Mouse (Mus musculus) embryonic facial prominence, embryonic 11.5 days (tissue): ENCODE results near the gene Lgr6. TPM values are rescaled to one million over a fixed set of nuclear protein-coding genes. Genes with fewer than 3 reads are reported as not detected.

Experiments used
- ATAC-seq: fragments of 200-750 bp; cut with Nextera tagmentation; replicated peaks from 2 replicates; pipeline ENCODE4 v1.8.0; 2017; ENCODE audit warnings: low read depth; ENCODE audit not compliant: insufficient number of reproducible peaks, low FRiP score, low TSS enrichment
- DNase-seq: peaks from one replicate; pipeline ENCODE4 v3.0.0-alpha.2; 2015; ENCODE audit warnings: low spot score
- H3K27ac ChIP-seq: fragments of 300-500 bp; sonication (generic); replicated peaks from 2 replicates; pipeline ENCODE4 v1.5.1; 2014; ENCODE audit warnings: mild to moderate bottlenecking, low read depth, low read length, control low read depth
- H3K27me3 ChIP-seq: fragments of 300-500 bp; sonication (generic); 2 replicates; pipeline ENCODE4 v1.6.1; 2014; ENCODE audit warnings: mild to moderate bottlenecking, low read length, moderate library complexity, mixed read lengths; ENCODE audit not compliant: control insufficient read depth, insufficient read depth
- H3K36me3 ChIP-seq: fragments of 300-500 bp; sonication (generic); replicated peaks from 2 replicates; pipeline ENCODE4 v1.6.1; 2014; ENCODE audit warnings: low read depth, mild to moderate bottlenecking, low read length, moderate library complexity, mixed read lengths; ENCODE audit not compliant: control insufficient read depth, insufficient read depth
- H3K4me1 ChIP-seq: fragments of 300-500 bp; sonication (generic); 2 replicates; pipeline ENCODE4 v1.6.1; 2014; ENCODE audit warnings: low read length, mixed read lengths; ENCODE audit not compliant: control insufficient read depth, insufficient read depth
- H3K4me2 ChIP-seq: fragments of 300-500 bp; sonication (generic); 2 replicates; pipeline ENCODE4 v1.6.1; 2014; ENCODE audit warnings: low read depth, mild to moderate bottlenecking, control low read depth, low read length, moderate library complexity
- H3K4me3 ChIP-seq: fragments of 300-500 bp; sonication (generic); 2 replicates; pipeline ENCODE4 v1.5.1; 2014; ENCODE audit warnings: low read depth, low read length, control low read depth
- H3K9ac ChIP-seq: fragments of 300-500 bp; sonication (generic); replicated peaks from 2 replicates; pipeline ENCODE4 v1.6.1; 2014; ENCODE audit warnings: mild to moderate bottlenecking, control low read depth, low read length
- H3K9me3 ChIP-seq: fragments of 300-500 bp; sonication (generic); replicated peaks from 2 replicates; pipeline ENCODE4 v1.6.1; 2016; ENCODE audit warnings: mild to moderate bottlenecking, low read length, inconsistent platforms, mixed read lengths; ENCODE audit not compliant: control insufficient read depth
- WGBS: fragments of 180-500 bp; shearing (Covaris S2); extraction: QIAGEN DNeasy Blood & Tissue Kit; methylation state at CpG from one replicate; pipeline ENCODE4 v1.1.7; 2014; 5-methylcytosine and 5-hydroxymethylcytosine counted together
- polyA plus RNA-seq: library from polyadenylated mRNA; unstranded; fragments of >200 nt; fragmentation: Nextera tagmentation; extraction: Ambion mirVana; gene quantifications from 2 replicates; pipeline ENCODE4 v1.2.1, GENCODE M21; 2014

Gene Lgr6
- polyA plus RNA-seq, 1 experiment from 2014 or later = 0.93 TPM

GRCm38 (mm10) chr1:135100400-135100799 lies 4.7 kb downstream of the Lgr6 start:
- 57% methylated on average over 7 of the region's 7 CpGs for WGBS
- Histone ChIP-seq H3K27ac (no peak overlapping the region), H3K9ac (no peak overlapping the region), H3K4me3 (no peak overlapping the region), H3K4me1 (no peaks in the 10 kb centered on the region; the same call in 1 of the 2 replicates), H3K36me3 (no peaks in the 10 kb centered on the region), H3K4me2 (no peak overlapping the region), H3K9me3 (no peaks in the 10 kb centered on the region), H3K27me3 (peaks cover 24% of the 10 kb centered on the region)
- DNase-seq = no peak
- ATAC-seq = no peak

GRCm38 (mm10) chr1:135098441-135098840 lies 6.6 kb downstream of the Lgr6 start:
- H3K27me3 ChIP-seq = peaks cover 4% of the 10 kb centered on the region

GRCm38 (mm10) chr1:135097441-135097840 lies 7.6 kb downstream of the Lgr6 start:
- 90% methylated on average over 6 of the region's 6 CpGs for WGBS
- no peak overlapping the region for H3K27ac ChIP-seq
- H3K27me3 ChIP-seq = no peaks in the 10 kb centered on the region; the same call in 1 of the 2 replicates
- H3K9me3 ChIP-seq = no peaks in the 10 kb centered on the region
- no peaks in the 10 kb centered on the region for H3K4me1 ChIP-seq
- no peak for ATAC-seq
- no peaks in the 10 kb centered on the region for H3K36me3 ChIP-seq
- H3K9ac ChIP-seq = no peak overlapping the region
- no peak overlapping the region for H3K4me2 ChIP-seq
- no peak overlapping the region for H3K4me3 ChIP-seq
- DNase-seq = no peak

More at GRCm38 (mm10) chr1:135098441-135098840, 6.6 kb downstream of the Lgr6 start:
- no peaks in the 10 kb centered on the region for H3K4me1 ChIP-seq
- 82% methylated on average over 7 of the region's 7 CpGs for WGBS
- H3K27ac ChIP-seq = no peak overlapping the region
- no peak for DNase-seq
- H3K9ac ChIP-seq = no peak overlapping the region
- no peaks in the 10 kb centered on the region for H3K9me3 ChIP-seq
- no peak for ATAC-seq
- H3K36me3 ChIP-seq = no peaks in the 10 kb centered on the region
- H3K4me3 ChIP-seq = no peak overlapping the region
- no peak overlapping the region for H3K4me2 ChIP-seq

GRCm38 (mm10) chr1:135096312-135096711 lies 8.8 kb downstream of the Lgr6 start:
- H3K4me2 ChIP-seq = no peak overlapping the region
- H3K9ac ChIP-seq = no peak overlapping the region
- H3K27me3 ChIP-seq = no peaks in the 10 kb centered on the region; the same call in 1 of the 2 replicates
- H3K36me3 ChIP-seq = no peaks in the 10 kb centered on the region
- H3K27ac ChIP-seq = no peak overlapping the region
- no peak for DNase-seq
- ATAC-seq = no peak
- no peaks in the 10 kb centered on the region for H3K9me3 ChIP-seq
- no peaks in the 10 kb centered on the region for H3K4me1 ChIP-seq
- H3K4me3 ChIP-seq = no peak overlapping the region
- 87% methylated on average over 11 of the region's 11 CpGs for WGBS

- Histone ChIP-seq H3K9ac (no peak overlapping the region), H3K27ac (no peak overlapping the region), H3K4me1 (no peaks in the 10 kb centered on the region), H3K9me3 (no peaks in the 10 kb centered on the region), H3K4me3 (no peak overlapping the region), H3K36me3 (no peaks in the 10 kb centered on the region), H3K4me2 (no peak overlapping the region), H3K27me3 (no peaks in the 10 kb centered on the region; the same call in 1 of the 2 replicates)
- WGBS = 54% methylated on average over 7 of the region's 7 CpGs
- ATAC-seq = no peak
- DNase-seq = no peak
Measured at GRCm38 (mm10) chr1:135095189-135095588, 9.9 kb downstream of the Lgr6 start.

GRCm38 (mm10) chr1:135094723-135095122 lies 10.4 kb downstream of the Lgr6 start:
- 57% methylated on average over 7 of the region's 7 CpGs for WGBS
- no peak overlapping the region for H3K27ac ChIP-seq
- H3K4me2 ChIP-seq = no peak overlapping the region
- ATAC-seq = no peak
- no peak overlapping the region for H3K9ac ChIP-seq
- H3K27me3 ChIP-seq = no peaks in the 10 kb centered on the region; the same call in 1 of the 2 replicates
- H3K36me3 ChIP-seq = no peaks in the 10 kb centered on the region
- no peak overlapping the region for H3K4me3 ChIP-seq
- no peaks in the 10 kb centered on the region for H3K4me1 ChIP-seq
- DNase-seq = no peak
- H3K9me3 ChIP-seq = no peaks in the 10 kb centered on the region

- no peak for DNase-seq
- no peak overlapping the region for H3K9ac ChIP-seq
- no peak overlapping the region for H3K27ac ChIP-seq
- peaks cover 7% of the 10 kb centered on the region for H3K27me3 ChIP-seq
- H3K4me3 ChIP-seq = no peak overlapping the region
- 78% methylated on average over 3 of the region's 3 CpGs for WGBS
- no peaks in the 10 kb centered on the region for H3K9me3 ChIP-seq
- no peak for ATAC-seq
- no peaks in the 10 kb centered on the region for H3K36me3 ChIP-seq
- H3K4me1 ChIP-seq = no peaks in the 10 kb centered on the region
- no peak overlapping the region for H3K4me2 ChIP-seq
Measured at GRCm38 (mm10) chr1:135090914-135091313, 14.2 kb downstream of the Lgr6 start.

GRCm38 (mm10) chr1:135089626-135090025 lies 15.4 kb downstream of the Lgr6 start:
- DNase-seq = no peak
- H3K9ac ChIP-seq = no peak overlapping the region
- H3K4me1 ChIP-seq = no peaks in the 10 kb centered on the region
- H3K9me3 ChIP-seq = no peaks in the 10 kb centered on the region
- no peak for ATAC-seq
- H3K4me2 ChIP-seq = no peak overlapping the region
- H3K27ac ChIP-seq = no peak overlapping the region
- 82% methylated on average over 10 of the region's 10 CpGs for WGBS
- peaks cover 19% of the 10 kb centered on the region for H3K27me3 ChIP-seq
- H3K4me3 ChIP-seq = no peak overlapping the region
- no peaks in the 10 kb centered on the region for H3K36me3 ChIP-seq
